Mouse (Mus musculus) Muller cell, postnatal 12 days (primary cell): ENCODE data around the gene Gm8127.
"Not testable (repeated sequence)": the region's sequence is repeated elsewhere in the genome, so short reads cannot be mapped to it uniquely, and the experiment has no call there.

ENCODE experiments used
- DNase-seq: peaks from one replicate; pipeline ENCODE4 v3.0.0-alpha.2; 2015; ENCODE audit errors: inconsistent ontology term

Gene Gm8127

GRCm38 (mm10) chr14:43293503-43293902 lies at the start of gene Gm8127:
TSS of gene Gm8127 (minus strand) at chr14:43293832.
- DNase-seq: not testable (repeated sequence)

- not testable (repeated sequence) for DNase-seq
Observed at GRCm38 (mm10) chr14:43337646-43338045, 44.0 kb upstream of the Gm8127 start.

GRCm38 (mm10) chr14:43331362-43331880 lies 37.8 kb upstream of the Gm8127 start:
- not testable (repeated sequence) for DNase-seq

- DNase-seq: not testable (repeated sequence)
Observed at GRCm38 (mm10) chr14:43328603-43329002, 35.0 kb upstream of the Gm8127 start.

GRCm38 (mm10) chr14:43319516-43319915 lies 25.9 kb upstream of the Gm8127 start:
- not testable (repeated sequence) for DNase-seq

- not testable (repeated sequence) for DNase-seq
Observed at GRCm38 (mm10) chr14:43278681-43279080, 15.0 kb downstream of the Gm8127 start.

- DNase-seq: not testable (repeated sequence)
Observed at GRCm38 (mm10) chr14:43278146-43278545, 15.5 kb downstream of the Gm8127 start.

- DNase-seq: not testable (repeated sequence)
Observed at GRCm38 (mm10) chr14:43277468-43277867, 16.2 kb downstream of the Gm8127 start.

- DNase-seq: not testable (repeated sequence)
Observed at GRCm38 (mm10) chr14:43275752-43276151, 17.9 kb downstream of the Gm8127 start.

GRCm38 (mm10) chr14:43274986-43275511 lies 18.6 kb downstream of the Gm8127 start, which contains the start of gene Gm9732:
TSS of gene Gm9732 (plus strand) at chr14:43275036.
- not testable (repeated sequence) for DNase-seq

- DNase-seq: not testable (repeated sequence)
Observed at GRCm38 (mm10) chr14:43273161-43273560, 20.5 kb downstream of the Gm8127 start.

- DNase-seq: not testable (repeated sequence)
Observed at GRCm38 (mm10) chr14:43269211-43269610, 24.4 kb downstream of the Gm8127 start.

- not testable (repeated sequence) for DNase-seq
Observed at GRCm38 (mm10) chr14:43268521-43269084, 25.0 kb downstream of the Gm8127 start.

GRCm38 (mm10) chr14:43263421-43263820 lies 30.2 kb downstream of the Gm8127 start:
- DNase-seq: not testable (repeated sequence)

- DNase-seq: not testable (repeated sequence)
Observed at GRCm38 (mm10) chr14:43258349-43258748, 35.3 kb downstream of the Gm8127 start, which contains the start of gene Gm8126. TSS of gene Gm8126 (plus strand) at chr14:43258649.

- DNase-seq: not testable (repeated sequence)
Observed at GRCm38 (mm10) chr14:43256511-43256910, 37.1 kb downstream of the Gm8127 start.

GRCm38 (mm10) chr14:43250549-43251253 lies 42.9 kb downstream of the Gm8127 start:
- DNase-seq: not testable (repeated sequence)

- not testable (repeated sequence) for DNase-seq
Observed at GRCm38 (mm10) chr14:43249611-43250170, 43.9 kb downstream of the Gm8127 start.
